Mouse (Mus musculus) left cerebral cortex, postnatal 10 days (tissue): Measurements from ENCODE around the gene Aars. TPM values are rescaled to one million over a fixed set of nuclear protein-coding genes. Genes with fewer than 3 reads are reported as not detected.
"Not testable (repeated sequence)": the region's sequence is repeated elsewhere in the genome, so short reads cannot be mapped to it uniquely, and the experiment has no call there.

Experiments used
- DNase-seq, 2 experiments: peaks; one replicate each; pipeline ENCODE4 v3.0.0; 2021 to 2022; ENCODE audit warnings: low spot score in 2 of 2, mixed read lengths in 1 of 2; ENCODE audit errors: extremely low spot score in 1 of 2
- intact Hi-C: fragments of 180-260 bp; cut with DNase I; formaldehyde crosslinking; loops from one replicate; pipeline ENCODE4 v1.15.1; 2025
- microRNA-seq: library from miRNA; unstranded; fragments of <30 nt; microRNA quantifications from one replicate; pipeline ENCODE4 v1.2.0, GENCODE M21; 2022
- total RNA-seq, 2 experiments: library from RNA; stranded (reverse); gene quantifications; 2 replicates each; pipeline ENCODE4 v1.2.3; 2021

The Aars gene
- total RNA-seq, 2 experiments from 2014 or later, result 96.8 to 102 TPM

GRCm38 (mm10) chr8:111083936-111084335 is 51.0 kb downstream of the Aars start:
- DNase-seq, intact Hi-C loops: not testable (repeated sequence)

GRCm38 (mm10) chr8:111090126-111090525 is 57.2 kb downstream of the Aars start:
- intact Hi-C loops, result loop anchor here (2.0 to 5.0 kb wide), 2 partner anchors 33 to 57 kb away; partner anchors contain the start of gene Exosc6
- peak; percentile 46 to 87 for DNase-seq

- intact Hi-C loops, result loop anchor here (2.0 to 5.0 kb wide), 2 partner anchors 35 to 56 kb away; partner anchors contain the start of gene Exosc6
- DNase-seq, result no peak
These were observed 58.8 kb downstream of the Aars start for GRCm38 (mm10) chr8:111091706-111092105.

- not testable (repeated sequence) for DNase-seq
- intact Hi-C loops, result loop anchor here (5.0 kb wide), 1 partner anchor 55 kb away; no protein-coding TSS in a partner anchor
These were observed 59.4 kb downstream of the Aars start, which contains the start of gene Clec18a for GRCm38 (mm10) chr8:111092326-111092725. Gene Clec18a, minus strand, starts transcription at chr8:111092426.

GRCm38 (mm10) chr8:111093865-111094718 is 61.1 kb downstream of the Aars start, which contains the start of gene Pdpr:
Gene Pdpr, plus strand, starts transcription at chr8:111094630.
- intact Hi-C loops, result loop anchor here (5.0 kb wide), 1 partner anchor 53 kb away; no protein-coding TSS in a partner anchor

GRCm38 (mm10) chr8:111094719-111095302 is 61.9 kb downstream of the Aars start:
- intact Hi-C loops, result loop anchor here (5.0 kb wide), 1 partner anchor 52 kb away; no protein-coding TSS in a partner anchor
- peak in 1 of 2 experiments; percentile 31 for DNase-seq

More at GRCm38 (mm10) chr8:111093865-111094718, 61.1 kb downstream of the Aars start, which contains the start of gene Pdpr:
- DNase-seq, result peak; percentile 84 to 96

Small RNAs within 50 kb of the gene (microRNA-seq; reads per million reads assigned to microRNA genes)
- gene Gm24103 (not detected), gene Mir3473d (not detected)

Other genes with a start within 250 kb of the Aars start
- gene Il34, start 227.2 kb upstream of the Aars start, total RNA-seq, result 10 to 100 TPM; 74.9 to 82.0 TPM
- 10 to 100 TPM; 50.8 to 59.0 TPM for gene Cog4, start 186.5 kb upstream of the Aars start, total RNA-seq
- 10 to 100 TPM; 56.0 to 58.3 TPM for gene Sf3b3, start 186.4 kb upstream of the Aars start, total RNA-seq
- gene Fuk, start 130.7 kb upstream of the Aars start, total RNA-seq, result 10 to 100 TPM; 11.5 to 12.0 TPM
- gene St3gal2, start 113.2 kb upstream of the Aars start, total RNA-seq, result 10 to 100 TPM; 85.5 to 86.1 TPM
- gene Ddx19a, start 35.3 kb upstream of the Aars start, total RNA-seq, result 10 to 100 TPM; 30.9 to 34.4 TPM
- gene Ddx19b, start 1.4 kb upstream of the Aars start, total RNA-seq, result 10 to 100 TPM; 27.2 to 28.2 TPM
- gene Exosc6, start 23.2 kb downstream of the Aars start, total RNA-seq, result not detected
- under 1 TPM in 1 of 2 experiments, not detected in 1; 0.26 TPM for gene Clec18a, start 59.3 kb downstream of the Aars start, total RNA-seq
- gene Pdpr, start 61.5 kb downstream of the Aars start, total RNA-seq, result 10 to 100 TPM; 28.6 to 30.8 TPM
- gene Glg1, start 226.1 kb downstream of the Aars start, total RNA-seq, result 100 to 1,000 TPM; 123 to 127 TPM